Mouse (Mus musculus) lung, embryonic 15.5 days (tissue): Measurements from ENCODE around the gene Wbp2nl. TPM values are rescaled to one million over a fixed set of nuclear protein-coding genes. Genes with fewer than 3 reads are reported as not detected.

Experiments
- ATAC-seq: fragments of 200-750 bp; cut with Nextera tagmentation; 2 replicates; pipeline ENCODE4 v1.8.0; 2017; ENCODE audit warnings: moderate number of reproducible peaks, borderline replicate concordance; ENCODE audit not compliant: low FRiP score, low TSS enrichment; ENCODE audit errors: extremely low read depth
- H3K27ac ChIP-seq: fragments of 300-500 bp; sonication (generic); 2 replicates; pipeline ENCODE4 v1.5.1; 2015; ENCODE audit warnings: moderate library complexity, mild to moderate bottlenecking, inconsistent platforms
- H3K27me3 ChIP-seq: fragments of 300-500 bp; sonication (generic); 2 replicates; pipeline ENCODE4 v1.6.1; 2015; ENCODE audit warnings: inconsistent platforms
- H3K36me3 ChIP-seq: fragments of 300-500 bp; sonication (generic); 2 replicates; pipeline ENCODE4 v1.6.1; 2015; ENCODE audit warnings: inconsistent platforms
- H3K4me1 ChIP-seq: fragments of 300-500 bp; sonication (generic); 2 replicates; pipeline ENCODE4 v1.6.1; 2015; ENCODE audit warnings: inconsistent platforms
- H3K4me2 ChIP-seq: fragments of 300-500 bp; sonication (generic); 2 replicates; pipeline ENCODE4 v1.6.1; 2015; ENCODE audit warnings: inconsistent platforms, mild to moderate bottlenecking, moderate library complexity
- H3K4me3 ChIP-seq: fragments of 300-500 bp; sonication (generic); 2 replicates; pipeline ENCODE4 v1.5.1; 2015; ENCODE audit warnings: mild to moderate bottlenecking, inconsistent platforms
- H3K9ac ChIP-seq: fragments of 300-500 bp; sonication (generic); 2 replicates; pipeline ENCODE4 v1.6.1; 2015; ENCODE audit warnings: inconsistent platforms
- H3K9me3 ChIP-seq: fragments of 300-500 bp; sonication (generic); 2 replicates; pipeline ENCODE4 v1.6.1; 2016; ENCODE audit warnings: inconsistent platforms
- WGBS: fragments of 180-500 bp; shearing (Covaris S2); methylation state at CpG from one replicate; pipeline ENCODE4 v1.1.7; 2015; 5-methylcytosine and 5-hydroxymethylcytosine counted together
- polyA plus RNA-seq: library from polyadenylated mRNA; unstranded; fragments of >200 nt; fragmentation: Nextera tagmentation; extraction: Ambion mirVana; gene quantifications from 2 replicates; pipeline ENCODE4 v1.2.1, GENCODE M21; 2015

Wbp2nl gene
- polyA plus RNA-seq, 1 experiment from 2014 or later: 0.37 TPM

DNA sequence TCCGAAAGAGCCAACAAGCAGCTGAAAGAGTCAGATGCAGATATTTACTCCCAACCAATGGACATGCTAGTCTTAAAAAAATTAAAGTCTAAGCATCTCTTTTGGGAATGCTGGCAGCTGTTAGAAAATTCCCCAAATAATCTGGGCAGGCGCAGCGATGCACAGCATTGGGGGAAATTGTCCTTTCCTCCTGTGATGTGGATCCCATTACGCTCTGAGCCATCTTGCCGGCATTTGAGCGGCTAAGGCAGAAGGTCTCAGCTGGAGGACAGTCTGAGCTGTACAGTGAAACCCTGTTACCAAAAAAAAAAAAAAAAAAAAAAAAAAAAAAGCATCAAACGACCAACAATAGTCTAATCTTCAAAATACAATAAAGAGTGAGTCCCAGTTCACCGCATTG is 23.4 kb downstream of the Wbp2nl start:
- WGBS: 70% methylated on average over 8 of the region's 8 CpGs
- Histone ChIP-seq H3K9ac (no peak overlapping the region), H3K27ac (no peak overlapping the region), H3K4me1 (no peaks in the 10 kb centered on the region), H3K9me3 (no peaks in the 10 kb centered on the region), H3K4me3 (no peak overlapping the region), H3K36me3 (no peaks in the 10 kb centered on the region), H3K4me2 (no peak overlapping the region), H3K27me3 (no peaks in the 10 kb centered on the region)
- no peak for ATAC-seq

GRCm38 (mm10) chr15:82325382-82325781 is 26.6 kb downstream of the Wbp2nl start:
- 60% methylated on average over 2 of the region's 2 CpGs for WGBS

GRCm38 (mm10) chr15:82335194-82335593 is 36.4 kb downstream of the Wbp2nl start:
- Histone ChIP-seq H3K36me3 (peaks cover 20% of the 10 kb centered on the region; the same call in 1 of the 2 replicates), H3K9me3 (no peaks in the 10 kb centered on the region), H3K4me3 (no peak overlapping the region), H3K27me3 (no peaks in the 10 kb centered on the region), H3K27ac (no peak overlapping the region), H3K9ac (no peak overlapping the region), H3K4me2 (no peak overlapping the region), H3K4me1 (peaks cover 11% of the 10 kb centered on the region)
- ATAC-seq: no peak
- WGBS: 84% methylated on average over 4 of the region's 4 CpGs

More at GRCm38 (mm10) chr15:82325382-82325781, 26.6 kb downstream of the Wbp2nl start:
- H3K4me2 ChIP-seq: no peak overlapping the region
- H3K27ac ChIP-seq: no peak overlapping the region
- H3K9ac ChIP-seq: no peak overlapping the region
- H3K4me1 ChIP-seq: no peaks in the 10 kb centered on the region
- H3K9me3 ChIP-seq: no peaks in the 10 kb centered on the region
- no peak for ATAC-seq
- no peaks in the 10 kb centered on the region for H3K27me3 ChIP-seq
- H3K36me3 ChIP-seq: no peaks in the 10 kb centered on the region
- H3K4me3 ChIP-seq: no peak overlapping the region

- Histone ChIP-seq H3K4me3 (no peak overlapping the region), H3K4me1 (peaks cover 20% of the 10 kb centered on the region), H3K9ac (no peak overlapping the region), H3K36me3 (peaks cover 18% of the 10 kb centered on the region; the same call in 1 of the 2 replicates), H3K27ac (no peak overlapping the region), H3K9me3 (no peaks in the 10 kb centered on the region), H3K4me2 (no peak overlapping the region), H3K27me3 (no peaks in the 10 kb centered on the region)
- 91% methylated on average over 12 of the region's 12 CpGs for WGBS
- no peak for ATAC-seq
These were observed 37.9 kb downstream of the Wbp2nl start for GRCm38 (mm10) chr15:82336629-82337028.

GRCm38 (mm10) chr15:82337875-82338274 is 39.1 kb downstream of the Wbp2nl start:
- H3K4me3 ChIP-seq: peak overlapping the region; percentile 57
- H3K4me1 ChIP-seq: peaks cover 26% of the 10 kb centered on the region
- H3K27ac ChIP-seq: 0 out of 2 replicates have a peak overlapping the region, but pooled peaks have one; percentile 25
- H3K9me3 ChIP-seq: no peaks in the 10 kb centered on the region
- H3K4me2 ChIP-seq: peak overlapping the region; percentile 71
- peaks cover 16% of the 10 kb centered on the region; the same call in 1 of the 2 replicates for H3K36me3 ChIP-seq
- H3K9ac ChIP-seq: peak overlapping the region; percentile 56
- 8% methylated on average over 4 of the region's 4 CpGs for WGBS
- no peaks in the 10 kb centered on the region for H3K27me3 ChIP-seq
- ATAC-seq: 0 out of 2 replicates have a peak, but pooled peaks have one; percentile 1

DNA sequence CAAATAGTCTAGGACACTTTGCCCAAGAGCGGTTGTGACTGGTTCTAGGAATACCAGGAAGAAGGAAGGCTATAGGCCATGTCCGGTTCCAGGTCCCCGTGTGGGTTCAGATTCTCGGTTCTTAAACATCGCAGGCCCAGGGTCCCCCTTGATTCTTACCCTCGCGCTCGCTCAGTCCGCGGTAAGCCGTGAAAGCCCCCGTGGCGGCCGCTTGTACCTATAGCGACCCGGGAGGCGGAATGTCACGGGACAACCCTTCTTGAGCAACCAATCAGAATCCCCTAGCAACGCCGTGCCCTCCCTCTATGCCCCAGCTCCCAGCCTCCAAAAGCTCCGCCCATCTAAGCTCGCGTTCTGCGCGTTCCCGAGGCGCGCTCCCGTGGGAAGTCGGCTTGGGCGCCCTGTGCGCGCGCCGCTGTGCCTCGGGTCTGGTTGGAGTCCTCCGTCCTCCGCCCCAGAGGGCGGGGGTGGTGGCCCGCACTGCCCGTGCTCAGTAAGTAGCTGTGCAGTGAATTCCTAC is 39.9 kb downstream of the Wbp2nl start, which contains the start of the genes Naga, Pheta2 and Smdt1:
Gene Naga (minus strand): TSS at position 333 of the 520 bp plus-strand sequence.
Gene Pheta2 (plus strand): TSS at position 350 of the 520 bp plus-strand sequence.
Gene Smdt1 (plus strand): TSS at position 367 of the 520 bp plus-strand sequence.
- peaks cover 16% of the 10 kb centered on the region; the same call in 1 of the 2 replicates for H3K36me3 ChIP-seq
- ATAC-seq: peak; percentile 91
- under 1% methylated on average over 41 of the region's 41 CpGs for WGBS
- H3K4me2 ChIP-seq: peak within 1 kb of the TSS; percentile 71
- H3K9me3 ChIP-seq: no peaks in the 10 kb centered on the region
- H3K27ac ChIP-seq: peak within 1 kb of the TSS; percentile 25; the same call in 1 of the 2 replicates
- H3K4me3 ChIP-seq: peak within 1 kb of the TSS; percentile 57
- H3K27me3 ChIP-seq: no peaks in the 10 kb centered on the region
- peak within 1 kb of the TSS; percentile 56 for H3K9ac ChIP-seq
- peaks cover 26% of the 10 kb centered on the region for H3K4me1 ChIP-seq

- 49% methylated on average over 10 of the region's 10 CpGs for WGBS
These were observed 40.4 kb downstream of the Wbp2nl start for GRCm38 (mm10) chr15:82339150-82339549.

GRCm38 (mm10) chr15:82339634-82340254 is 41.0 kb downstream of the Wbp2nl start:
- Histone ChIP-seq H3K27me3 (no peaks in the 10 kb centered on the region), H3K4me3 (no peak overlapping the region), H3K9ac (no peak overlapping the region), H3K9me3 (no peaks in the 10 kb centered on the region), H3K36me3 (peaks cover 16% of the 10 kb centered on the region; the same call in 1 of the 2 replicates), H3K4me1 (peaks cover 26% of the 10 kb centered on the region), H3K27ac (no peak overlapping the region), H3K4me2 (0 out of 2 replicates have a peak overlapping the region, but pooled peaks have one; percentile 2)
- 55% methylated on average over 8 of the region's 8 CpGs for whole genome bisulfite sequencing
- no peak for ATAC-seq

More at GRCm38 (mm10) chr15:82339150-82339549, 40.4 kb downstream of the Wbp2nl start:
- Histone ChIP-seq H3K36me3 (peaks cover 16% of the 10 kb centered on the region; the same call in 1 of the 2 replicates), H3K27me3 (no peaks in the 10 kb centered on the region), H3K4me3 (peak overlapping the region; percentile 57), H3K4me1 (peaks cover 26% of the 10 kb centered on the region), H3K4me2 (peak overlapping the region; percentile 71), H3K9ac (peak overlapping the region; percentile 35), H3K9me3 (no peaks in the 10 kb centered on the region), H3K27ac (no peak overlapping the region)
- ATAC-seq: no peak

DNA sequence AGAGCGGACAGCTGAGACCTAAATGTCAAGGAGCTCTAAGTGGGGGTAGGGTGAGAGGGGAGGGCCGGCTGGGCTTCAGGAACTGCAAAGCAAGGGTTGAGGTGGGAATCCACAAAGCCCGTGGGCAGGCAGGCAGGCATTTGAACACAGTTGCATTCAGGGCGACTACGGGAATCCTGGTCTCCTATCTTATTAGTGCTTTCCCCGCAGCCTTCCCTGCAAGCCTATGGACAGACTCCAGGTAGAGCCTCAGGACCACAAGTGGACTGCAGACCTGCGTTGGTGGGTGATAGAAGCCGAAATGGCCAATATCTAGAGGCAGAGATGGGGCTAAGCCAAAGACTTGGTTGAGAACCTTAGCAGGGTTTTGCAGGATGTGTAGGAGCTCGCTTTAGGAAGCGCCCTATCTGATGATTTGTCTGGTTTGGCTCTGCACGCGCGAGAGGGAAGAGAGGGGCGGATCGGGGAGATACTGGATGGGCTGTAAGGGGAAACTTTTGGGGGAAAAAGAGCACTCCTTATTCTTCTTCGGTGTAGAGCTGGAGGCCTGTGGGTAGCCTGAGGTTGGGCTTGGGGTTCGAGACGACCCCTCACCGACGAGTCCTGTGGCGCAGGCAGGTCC is 41.8 kb downstream of the Wbp2nl start:
- H3K9me3 ChIP-seq: no peaks in the 10 kb centered on the region
- peak overlapping the region; percentile 78 for H3K4me2 ChIP-seq
- H3K4me1 ChIP-seq: peaks cover 26% of the 10 kb centered on the region
- H3K27ac ChIP-seq: peak overlapping the region; percentile 78
- H3K9ac ChIP-seq: peak overlapping the region; percentile 70
- peaks cover 8% of the 10 kb centered on the region; the same call in 1 of the 2 replicates for H3K36me3 ChIP-seq
- ATAC-seq: no peak
- H3K4me3 ChIP-seq: peak overlapping the region; percentile 56
- whole genome bisulfite sequencing: 27% methylated on average over 21 of the region's 21 CpGs
- no peaks in the 10 kb centered on the region for H3K27me3 ChIP-seq

DNA sequence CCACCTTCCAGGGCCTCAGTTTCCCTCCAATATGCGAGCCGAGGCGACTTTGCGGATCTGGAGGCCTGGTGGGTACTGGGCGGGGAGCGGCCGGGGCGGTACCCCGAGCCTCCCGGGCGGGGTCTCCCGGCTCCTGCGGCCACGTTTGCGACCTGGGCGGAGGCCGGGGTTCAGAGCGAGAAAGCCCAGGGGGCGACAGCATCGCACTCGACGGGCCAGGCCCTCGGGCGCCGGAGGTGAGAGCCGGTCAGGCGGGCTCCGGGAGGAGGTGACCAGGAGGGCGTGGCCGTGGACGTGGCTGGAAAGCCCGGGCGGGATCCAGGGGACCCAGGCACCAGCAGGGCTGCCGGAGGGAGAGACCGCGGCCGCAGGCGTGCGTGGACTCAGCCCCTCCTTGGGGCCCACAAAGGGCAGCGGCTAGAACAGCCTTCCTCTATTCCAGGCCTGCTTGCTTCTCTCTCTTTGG is 42.3 kb downstream of the Wbp2nl start:
- peak overlapping the region; percentile 78 for H3K4me2 ChIP-seq
- no peaks in the 10 kb centered on the region for H3K9me3 ChIP-seq
- WGBS: 2% methylated on average over 39 of the region's 40 CpGs
- H3K4me3 ChIP-seq: peak overlapping the region; percentile 56
- peak overlapping the region; percentile 70 for H3K9ac ChIP-seq
- peak; percentile 11; the same call in 1 of the 2 replicates for ATAC-seq
- peak overlapping the region; percentile 78 for H3K27ac ChIP-seq
- 0 out of 2 replicates have a peak, but pooled peaks cover 5% of the 10 kb centered on the region for H3K36me3 ChIP-seq
- H3K4me1 ChIP-seq: peaks cover 26% of the 10 kb centered on the region
- H3K27me3 ChIP-seq: no peaks in the 10 kb centered on the region

GRCm38 (mm10) chr15:82341675-82342542 is 43.2 kb downstream of the Wbp2nl start:
- Histone ChIP-seq H3K4me3 (peak overlapping the region; percentile 56), H3K36me3 (no peaks in the 10 kb centered on the region), H3K4me1 (peaks cover 30% of the 10 kb centered on the region), H3K9ac (peak overlapping the region; percentile 70), H3K27ac (peak overlapping the region; percentile 78), H3K4me2 (peak overlapping the region; percentile 78), H3K27me3 (no peaks in the 10 kb centered on the region), H3K9me3 (no peaks in the 10 kb centered on the region)
- ATAC-seq: no peak
- 47% methylated on average over 15 of the region's 15 CpGs for WGBS
